In the genomic region with DNA sequence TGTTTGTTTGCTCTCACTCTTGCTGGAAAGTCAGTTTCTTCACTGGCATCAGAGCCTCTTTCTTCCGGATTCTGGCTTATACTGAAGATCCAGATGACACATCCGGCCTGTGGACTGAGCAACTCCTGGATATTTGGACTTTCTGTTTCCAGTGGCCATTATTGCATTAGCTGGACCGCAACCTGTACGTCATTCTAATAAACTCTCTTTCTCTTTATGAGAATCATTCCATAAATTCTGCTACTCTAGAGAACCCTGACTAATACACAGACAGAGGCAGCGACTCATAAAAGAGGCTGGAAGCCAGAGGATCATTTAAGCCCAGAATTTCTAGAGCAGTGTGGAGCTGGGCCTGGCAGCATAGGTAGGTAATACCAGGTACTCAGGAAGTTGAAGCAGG, we compare ENCODE assay signal across 29 mouse cellular contexts. TPM values are rescaled to one million over a fixed set of nuclear protein-coding genes. Genes with fewer than 3 reads are reported as not detected.
DNase-seq lines count a peak whose midpoint lies in the region; ATAC-seq and TF ChIP-seq lines count a peak whose summit lies in the region.
"Had no signal": no experiment of that assay in that cellular context is flagged by ENCODE, and none has a peak within 500 bp of the region (broad histone marks: within the 10 kb centered on the region; RNA-seq: fewer than 3 reads in every experiment).

No protein-coding gene starts in this region.

- no peaks in the 10 kb centered on the region for H3K27me3 ChIP-seq in intestine, postnatal 0 days (replicated peaks; ENCODE audit: control insufficient read depth, insufficient read depth, low read length)
- H3K27me3 ChIP-seq in intestine, embryonic 15.5 days (replicated peaks): no peaks in the 10 kb centered on the region

- H3K27ac ChIP-seq in intestine, postnatal 0 days (ENCODE audit: low read depth, low read length): 0 out of 2 replicates have a peak overlapping the region, but pooled peaks have one; percentile 57
- H3K27ac ChIP-seq in intestine, embryonic 15.5 days: no peak overlapping the region
- H3K27ac ChIP-seq: embryonic facial prominence, embryonic 12.5 days; embryonic facial prominence, embryonic 15.5 days; forebrain, embryonic 12.5 days; forebrain, embryonic 15.5 days; heart, embryonic 15.5 days; hindbrain, embryonic 10.5 days; hindbrain, embryonic 14.5 days; hindbrain, postnatal 0 days had no signal

- no peak for ATAC-seq in intestine, postnatal 0 days
- no peak for ATAC-seq in intestine, embryonic 15.5 days
- ATAC-seq: CD4-positive, CD25-positive, alpha-beta regulatory T cell, adult 4 months; forebrain, embryonic 15.5 days; hindbrain, postnatal 0 days; inflammation-experienced regulatory T-cells, adult 6 months had no signal

- no peak overlapping the region for H3K4me2 ChIP-seq in intestine, postnatal 0 days (replicated peaks; ENCODE audit: low read depth)
- no peak overlapping the region for H3K4me2 ChIP-seq in intestine, embryonic 15.5 days (replicated peaks)
- H3K4me2 ChIP-seq: embryonic facial prominence, embryonic 12.5 days; embryonic facial prominence, embryonic 15.5 days; forebrain, embryonic 12.5 days; forebrain, embryonic 15.5 days; heart, embryonic 12.5 days; heart, embryonic 15.5 days; hindbrain, embryonic 14.5 days had no signal

- H3K4me1 ChIP-seq in intestine, postnatal 0 days (replicated peaks; ENCODE audit: control insufficient read depth, insufficient read depth, low read length): peaks cover 11% of the 10 kb centered on the region
- peaks cover 6% of the 10 kb centered on the region; the same call in 1 of the 2 replicates for H3K4me1 ChIP-seq in intestine, embryonic 15.5 days (replicated peaks)

- H3K9me3 ChIP-seq in intestine, postnatal 0 days (ENCODE audit: control insufficient read depth): no peaks in the 10 kb centered on the region
- no peaks in the 10 kb centered on the region for H3K9me3 ChIP-seq in intestine, embryonic 15.5 days
- H3K9me3 ChIP-seq: embryonic facial prominence, embryonic 12.5 days; embryonic facial prominence, embryonic 15.5 days; forebrain, embryonic 12.5 days; forebrain, embryonic 15.5 days; heart, embryonic 12.5 days; heart, embryonic 15.5 days; hindbrain, embryonic 10.5 days had no signal

- H3K4me3 ChIP-seq in intestine, postnatal 0 days (ENCODE audit: low read depth, low read length): no peak overlapping the region
- H3K4me3 ChIP-seq in intestine, embryonic 15.5 days (replicated peaks): no peak overlapping the region
- H3K4me3 ChIP-seq: embryonic facial prominence, embryonic 12.5 days; embryonic facial prominence, embryonic 15.5 days; erythroblast, embryonic 14.5 days; forebrain, embryonic 12.5 days; forebrain, embryonic 15.5 days; heart, embryonic 12.5 days; heart, embryonic 15.5 days; hindbrain, embryonic 10.5 days had no signal

- TF ChIP-seq CTCF in intestine, postnatal 0 days (IDR thresholded peaks at IDR 0.05; ENCODE audit: low read depth): no peak

- no peaks in the 10 kb centered on the region for H3K36me3 ChIP-seq in intestine, postnatal 0 days (ENCODE audit: control insufficient read depth, insufficient read depth)
- H3K36me3 ChIP-seq in intestine, embryonic 15.5 days: no peaks in the 10 kb centered on the region
- H3K36me3 ChIP-seq: embryonic facial prominence, embryonic 12.5 days; embryonic facial prominence, embryonic 15.5 days; forebrain, embryonic 12.5 days; forebrain, embryonic 15.5 days; heart, embryonic 12.5 days; heart, embryonic 15.5 days; hindbrain, embryonic 10.5 days had no signal

- no peak overlapping the region for H3K9ac ChIP-seq in intestine, postnatal 0 days (ENCODE audit: low read depth, low read length)
- H3K9ac ChIP-seq in intestine, embryonic 15.5 days: no peak overlapping the region
- H3K9ac ChIP-seq: embryonic facial prominence, embryonic 12.5 days; embryonic facial prominence, embryonic 15.5 days; forebrain, embryonic 12.5 days; forebrain, embryonic 15.5 days; heart, embryonic 12.5 days; heart, embryonic 15.5 days; hindbrain, embryonic 14.5 days had no signal

- DNase-seq in 3T3-L1 (ENCODE audit: low read depth, low spot score) (peak; percentile 64), NIH3T3 (ENCODE audit: low read depth) (peak; percentile 71)
- no peak for DNase-seq in spleen, postnatal 4 days (ENCODE audit: low spot score in 2 of 2)
- DNase-seq in heart, adult 18-20 months: no peak
- DNase-seq: adrenal gland, adult 2 months; adrenal gland, postnatal 14 days; cerebellum, adult 11 months; cerebellum, adult 2 months; cerebellum, adult 9-11 months; cerebellum, postnatal 25 days; gastrocnemius, postnatal 10 days; heart, adult 11 months; heart, postnatal 10 days; heart, postnatal 36 days; kidney, adult 11 months had no signal

- WGBS in intestine, postnatal 0 days: 81% methylated on average over 5 of the region's 5 CpGs
- 90% methylated on average over 5 of the region's 5 CpGs for WGBS in intestine, embryonic 15.5 days

RNA-seq across cellular contexts. Expression of gene Plekhg3, which starts 1.9 kb away (rescaled TPM):
- 5.7 and 7.5 TPM in 2 replicates for polyA plus RNA-seq in intestine, postnatal 0 days (2015; fragmentation: Nextera tagmentation; extraction: Ambion mirVana)
- 9.5 and 11.2 TPM in 2 replicates for polyA plus RNA-seq in intestine, embryonic 15.5 days (2015; fragmentation: Nextera tagmentation; extraction: Ambion mirVana)
- 10 to 100 TPM; 10.6 to 11.4 TPM for total RNA-seq in heart, adult 18-20 months (2021)

Comparison
In these comparisons a context has a peak if more than half of its experiments do, and no peak if none do; other contexts are left out.
1. DNase-seq: peak in 3T3-L1 (single experiment) and NIH3T3 (single experiment); none in spleen, postnatal 4 days (0 of 2) and heart, adult 18-20 months (0 of 2).